Mouse (Mus musculus): ENCODE data around the gene Ccdc163. TPM values are rescaled to one million over a fixed set of nuclear protein-coding genes. Genes with fewer than 3 reads are reported as not detected.

The Ccdc163 gene
- total and polyA plus RNA-seq, 2 experiments from 2014 or later, result 5.4 to 10.3 TPM

DNA sequence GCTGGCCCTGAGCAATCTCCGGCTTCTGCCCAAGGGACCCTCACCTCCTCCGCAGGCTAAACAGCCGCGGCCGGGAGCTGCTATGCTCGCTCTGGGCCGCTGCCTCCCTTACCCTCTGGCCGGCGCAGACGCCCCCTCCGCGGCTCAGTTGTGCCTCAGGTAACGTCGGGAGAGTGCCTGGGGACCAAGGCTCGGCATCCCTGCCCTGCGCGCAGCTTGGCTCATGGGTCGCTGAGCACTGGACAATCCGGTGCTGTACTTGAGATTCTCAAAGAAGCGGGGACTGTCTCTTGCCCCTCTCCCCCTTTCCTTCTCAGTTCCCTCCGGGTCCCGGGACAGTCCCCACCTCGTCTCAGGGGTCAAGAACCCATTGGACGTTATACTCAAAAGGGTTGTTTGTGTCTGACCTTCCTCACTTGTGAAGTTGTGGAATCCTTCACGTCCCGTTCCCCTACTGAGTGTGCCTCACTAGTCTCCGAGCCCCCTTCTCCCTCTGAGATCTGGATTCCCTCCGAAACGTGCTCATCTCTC is 12.9 kb downstream of the Ccdc163 start:
- Histone ChIP-seq H3K4me3 (ENCODE audit: low read depth, low read length) (peak overlapping the region; percentile 59), H3K9ac (replicated peaks; ENCODE audit: low read length, poor library complexity, severe bottlenecking) (peak overlapping the region; percentile 61), H3K27ac (ENCODE audit: low read depth, low read length) (peak overlapping the region; percentile 13; the same call in 1 of the 2 replicates), H3K4me1 (ENCODE audit: insufficient read depth, low read length) (no peaks in the 10 kb centered on the region), H3K27me3 (ENCODE audit: insufficient read depth, low read length) (no peaks in the 10 kb centered on the region), H3K4me2 (ENCODE audit: low read depth, low read length, poor library complexity, severe bottlenecking) (peak overlapping the region; percentile 95), H3K9me3 (ENCODE audit: low read length) (no peaks in the 10 kb centered on the region), H3K36me3 (ENCODE audit: insufficient read depth, low read length) (no peaks in the 10 kb centered on the region)
- ATAC-seq (ENCODE audit: low FRiP score), result peak; percentile 50
- peak; percentile 8 for DNase-seq (ENCODE audit: low spot score)
- TF ChIP-seq CTCF (IDR thresholded peaks at IDR 0.05), result no peak
- WGBS, result under 1% methylated on average over 29 of the region's 29 CpGs

DNA sequence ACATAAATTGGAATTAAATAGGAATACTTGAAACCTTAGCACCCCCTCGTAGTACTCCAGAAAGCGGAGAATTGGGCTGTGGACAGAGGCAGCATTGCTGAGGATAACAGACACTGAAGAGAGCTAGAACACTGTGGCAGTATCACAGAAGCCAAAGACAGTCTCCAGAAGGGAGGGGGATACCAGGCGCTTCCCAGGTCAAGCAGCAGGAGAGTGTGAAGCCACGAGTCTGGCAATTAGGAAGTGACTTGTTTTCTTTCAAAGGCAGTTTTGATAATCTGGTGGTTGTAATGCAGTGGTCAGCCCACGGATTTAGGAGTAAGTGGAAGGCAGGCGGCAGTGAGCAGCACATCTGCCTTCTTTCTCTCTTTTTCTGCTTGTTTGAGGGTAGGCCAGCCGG is 13.9 kb downstream of the Ccdc163 start:
- H3K27me3 ChIP-seq (ENCODE audit: insufficient read depth, low read length), result no peaks in the 10 kb centered on the region

GRCm38 (mm10) chr4:116725444-116725843 is 17.1 kb downstream of the Ccdc163 start:
- DNase-seq (ENCODE audit: low spot score), result no peak
- 89% methylated on average over 5 of the region's 5 CpGs for WGBS
- no peaks in the 10 kb centered on the region for H3K27me3 ChIP-seq (ENCODE audit: insufficient read depth, low read length)
- no peaks in the 10 kb centered on the region for H3K4me1 ChIP-seq (ENCODE audit: insufficient read depth, low read length)
- H3K36me3 ChIP-seq (ENCODE audit: insufficient read depth, low read length), result no peaks in the 10 kb centered on the region
- H3K27ac ChIP-seq (ENCODE audit: low read depth, low read length), result no peak overlapping the region
- no peak overlapping the region for H3K4me2 ChIP-seq (ENCODE audit: low read depth, low read length, poor library complexity, severe bottlenecking)
- no peak overlapping the region for H3K4me3 ChIP-seq (ENCODE audit: low read depth, low read length)
- H3K9ac ChIP-seq (replicated peaks; ENCODE audit: low read length, poor library complexity, severe bottlenecking), result no peak overlapping the region
- H3K9me3 ChIP-seq (ENCODE audit: low read length), result no peaks in the 10 kb centered on the region
- TF ChIP-seq CTCF (IDR thresholded peaks at IDR 0.05), result no peak
- no peak for ATAC-seq (ENCODE audit: low FRiP score)

More for the DNA sequence above, 13.9 kb downstream of the Ccdc163 start:
- Histone ChIP-seq H3K36me3 (ENCODE audit: insufficient read depth, low read length) (no peaks in the 10 kb centered on the region), H3K9ac (replicated peaks; ENCODE audit: low read length, poor library complexity, severe bottlenecking) (no peak overlapping the region), H3K9me3 (ENCODE audit: low read length) (no peaks in the 10 kb centered on the region), H3K27ac (ENCODE audit: low read depth, low read length) (no peak overlapping the region), H3K4me3 (ENCODE audit: low read depth, low read length) (no peak overlapping the region), H3K4me1 (ENCODE audit: insufficient read depth, low read length) (no peaks in the 10 kb centered on the region), H3K4me2 (ENCODE audit: low read depth, low read length, poor library complexity, severe bottlenecking) (no peak overlapping the region)
- no peak for TF ChIP-seq CTCF (IDR thresholded peaks at IDR 0.05)
- no peak for ATAC-seq (ENCODE audit: low FRiP score)
- no peak for DNase-seq (ENCODE audit: low spot score)
- WGBS, result 48% methylated on average over 7 of the region's 7 CpGs

GRCm38 (mm10) chr4:116727401-116727800 is 19.1 kb downstream of the Ccdc163 start:
- no peak for ATAC-seq (ENCODE audit: low FRiP score)
- H3K27me3 ChIP-seq (ENCODE audit: insufficient read depth, low read length), result no peaks in the 10 kb centered on the region
- H3K27ac ChIP-seq (ENCODE audit: low read depth, low read length), result no peak overlapping the region
- H3K36me3 ChIP-seq (ENCODE audit: insufficient read depth, low read length), result no peaks in the 10 kb centered on the region
- no peaks in the 10 kb centered on the region for H3K4me1 ChIP-seq (ENCODE audit: insufficient read depth, low read length)
- no peak overlapping the region for H3K4me2 ChIP-seq (ENCODE audit: low read depth, low read length, poor library complexity, severe bottlenecking)
- 85% methylated on average over 3 of the region's 3 CpGs for WGBS
- TF ChIP-seq CTCF (IDR thresholded peaks at IDR 0.05), result no peak
- DNase-seq (ENCODE audit: low spot score), result no peak
- no peaks in the 10 kb centered on the region for H3K9me3 ChIP-seq (ENCODE audit: low read length)
- no peak overlapping the region for H3K9ac ChIP-seq (replicated peaks; ENCODE audit: low read length, poor library complexity, severe bottlenecking)
- H3K4me3 ChIP-seq (ENCODE audit: low read depth, low read length), result no peak overlapping the region

DNA sequence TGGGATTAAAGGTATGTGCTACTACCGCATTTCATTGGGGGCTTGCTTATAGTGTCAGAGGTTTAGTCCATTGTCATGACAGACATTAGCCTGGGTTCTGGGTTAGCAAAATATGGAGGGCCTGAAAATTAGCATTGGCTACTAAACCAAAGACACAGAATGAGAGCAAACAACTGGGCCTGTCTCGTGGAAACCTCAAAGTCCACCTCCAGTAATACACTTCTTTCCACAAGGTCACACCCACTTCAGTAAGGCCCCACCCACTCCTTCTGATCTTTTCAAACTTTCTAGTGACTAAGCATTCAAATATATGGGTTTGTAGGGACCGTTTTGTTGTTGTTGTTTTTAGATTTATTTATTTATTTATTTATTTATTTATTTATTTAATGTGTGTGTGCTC is 21.2 kb downstream of the Ccdc163 start:
- DNase-seq (ENCODE audit: low spot score), result no peak
- Histone ChIP-seq H3K9me3 (ENCODE audit: low read length) (no peaks in the 10 kb centered on the region), H3K4me2 (ENCODE audit: low read depth, low read length, poor library complexity, severe bottlenecking) (no peak overlapping the region), H3K9ac (replicated peaks; ENCODE audit: low read length, poor library complexity, severe bottlenecking) (no peak overlapping the region), H3K4me3 (ENCODE audit: low read depth, low read length) (no peak overlapping the region), H3K27me3 (ENCODE audit: insufficient read depth, low read length) (no peaks in the 10 kb centered on the region), H3K27ac (ENCODE audit: low read depth, low read length) (no peak overlapping the region), H3K4me1 (ENCODE audit: insufficient read depth, low read length) (no peaks in the 10 kb centered on the region), H3K36me3 (ENCODE audit: insufficient read depth, low read length) (no peaks in the 10 kb centered on the region)
- WGBS, result 94% methylated on average over 3 of the region's 3 CpGs
- no peak for TF ChIP-seq CTCF (IDR thresholded peaks at IDR 0.05)
- no peak for ATAC-seq (ENCODE audit: low FRiP score)

GRCm38 (mm10) chr4:116731077-116731476 is 22.8 kb downstream of the Ccdc163 start:
- Histone ChIP-seq H3K27me3 (ENCODE audit: insufficient read depth, low read length) (no peaks in the 10 kb centered on the region), H3K4me2 (ENCODE audit: low read depth, low read length, poor library complexity, severe bottlenecking) (no peak overlapping the region), H3K36me3 (ENCODE audit: insufficient read depth, low read length) (no peaks in the 10 kb centered on the region), H3K4me1 (ENCODE audit: insufficient read depth, low read length) (no peaks in the 10 kb centered on the region), H3K9ac (replicated peaks; ENCODE audit: low read length, poor library complexity, severe bottlenecking) (no peak overlapping the region), H3K9me3 (ENCODE audit: low read length) (no peaks in the 10 kb centered on the region), H3K27ac (ENCODE audit: low read depth, low read length) (no peak overlapping the region), H3K4me3 (ENCODE audit: low read depth, low read length) (no peak overlapping the region)
- WGBS, result 85% methylated on average over 9 of the region's 9 CpGs
- ATAC-seq (ENCODE audit: low FRiP score) (no peak), DNase-seq (ENCODE audit: low spot score) (no peak)
- no peak for TF ChIP-seq CTCF (IDR thresholded peaks at IDR 0.05)

Data from midbrain, postnatal 0 days (tissue).